Mouse (Mus musculus): ENCODE measurements around the gene R3hdm2.

GRCm38 (mm10) chr10:127491128-127491512, 111.0 kb downstream of the R3hdm2 start:
- TF ChIP-seq CTCF (conservative IDR thresholded peaks at IDR 0.05; ENCODE audit: low read length), result no peak
- no peak for TF ChIP-seq NANOG (IDR thresholded peaks at IDR 0.05; ENCODE audit: borderline replicate concordance, low read length)
- no peak for TF ChIP-seq POU5F1 (IDR thresholded peaks at IDR 0.05; ENCODE audit: borderline replicate concordance, low read length)
